26 mouse cellular contexts compared by ENCODE assay signal in the genomic region with DNA sequence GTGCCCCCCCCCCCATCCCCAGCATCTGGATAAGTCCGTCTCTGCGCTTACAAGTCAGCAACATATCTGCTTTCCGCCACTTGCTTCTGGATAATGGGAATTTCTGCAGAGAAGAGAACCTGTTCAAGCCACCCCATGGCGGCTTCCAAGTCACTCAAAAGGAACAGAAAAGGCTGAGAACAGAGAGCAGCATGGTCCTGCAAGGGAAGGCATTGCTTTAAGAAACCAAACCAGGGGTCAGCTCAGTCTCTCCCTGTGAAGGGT.
DNase-seq lines count a peak whose midpoint lies in the region; ATAC-seq and TF ChIP-seq lines count a peak whose summit lies in the region.
"Had no signal": no experiment of that assay in that cellular context is flagged by ENCODE, and none has a peak within 500 bp of the region (broad histone marks: within the 10 kb centered on the region; RNA-seq: fewer than 3 reads in every experiment).

No protein-coding gene starts in this region.

- TF ChIP-seq CTCF in midbrain, postnatal 0 days (IDR thresholded peaks at IDR 0.05) = no peak
- no peak for TF ChIP-seq CTCF in brain, embryonic 14.5 days (IDR thresholded peaks at IDR 0.05; ENCODE audit: borderline replicate concordance, extremely low read depth, insufficient read depth, insufficient read length)

- ATAC-seq in heart, embryonic 12.5 days (ENCODE audit: insufficient number of reproducible peaks, low FRiP score) = no peak
- ATAC-seq in midbrain, embryonic 11.5 days (ENCODE audit: low FRiP score) = no peak
- no peak for ATAC-seq in midbrain, postnatal 0 days (ENCODE audit: low FRiP score)
- ATAC-seq: activated CD4-positive, CD25-positive, alpha-beta regulatory T cell, adult 4 months; CD4-positive, CD25-positive, alpha-beta regulatory T cell, adult 4 months; Patski had no signal

- peaks cover 6% of the 10 kb centered on the region; the same call in 1 of the 2 replicates for H3K27me3 ChIP-seq in heart, embryonic 12.5 days (replicated peaks)
- no peaks in the 10 kb centered on the region for H3K27me3 ChIP-seq in midbrain, embryonic 11.5 days (ENCODE audit: control insufficient read depth, insufficient read depth, low read length)
- H3K27me3 ChIP-seq in midbrain, postnatal 0 days (ENCODE audit: insufficient read depth, low read length) = no peaks in the 10 kb centered on the region
- H3K27me3 ChIP-seq: embryonic facial prominence, embryonic 13.5 days; embryonic facial prominence, embryonic 15.5 days had no signal

- no peaks in the 10 kb centered on the region for H3K36me3 ChIP-seq in heart, embryonic 12.5 days
- H3K36me3 ChIP-seq in midbrain, embryonic 11.5 days (ENCODE audit: control insufficient read depth, insufficient read depth, low read length) = no peaks in the 10 kb centered on the region
- no peaks in the 10 kb centered on the region for H3K36me3 ChIP-seq in midbrain, postnatal 0 days (ENCODE audit: insufficient read depth, low read length)
- H3K36me3 ChIP-seq: embryonic facial prominence, embryonic 13.5 days; embryonic facial prominence, embryonic 15.5 days; forebrain, embryonic 10.5 days; forebrain, embryonic 12.5 days; G1E had no signal

- 78% methylated on average over 4 of the region's 4 CpGs for WGBS in heart, embryonic 12.5 days
- WGBS in midbrain, embryonic 11.5 days = 77% methylated on average over 4 of the region's 4 CpGs
- 74% methylated on average over 4 of the region's 4 CpGs for WGBS in midbrain, postnatal 0 days

- H3K9ac ChIP-seq in heart, embryonic 12.5 days = no peak overlapping the region
- H3K9ac ChIP-seq in midbrain, embryonic 11.5 days (ENCODE audit: low read length) = no peak overlapping the region
- no peak overlapping the region for H3K9ac ChIP-seq in midbrain, postnatal 0 days (replicated peaks; ENCODE audit: low read length, poor library complexity, severe bottlenecking)
- H3K9ac ChIP-seq: embryonic facial prominence, embryonic 13.5 days; embryonic facial prominence, embryonic 15.5 days; forebrain, embryonic 12.5 days had no signal

- H3K9me3 ChIP-seq in heart, embryonic 12.5 days (replicated peaks) = no peaks in the 10 kb centered on the region
- H3K9me3 ChIP-seq in midbrain, embryonic 11.5 days (ENCODE audit: control insufficient read depth, low read length) = no peaks in the 10 kb centered on the region
- H3K9me3 ChIP-seq in midbrain, postnatal 0 days (ENCODE audit: low read length) = no peaks in the 10 kb centered on the region
- H3K9me3 ChIP-seq: embryonic facial prominence, embryonic 13.5 days; embryonic facial prominence, embryonic 15.5 days; forebrain, embryonic 10.5 days; forebrain, embryonic 12.5 days had no signal

- H3K4me1 ChIP-seq in heart, embryonic 12.5 days (replicated peaks) = no peaks in the 10 kb centered on the region
- H3K4me1 ChIP-seq in midbrain, embryonic 11.5 days (ENCODE audit: control insufficient read depth, insufficient read depth, low read length) = peaks cover 6% of the 10 kb centered on the region; the same call in 1 of the 2 replicates
- H3K4me1 ChIP-seq in midbrain, postnatal 0 days (ENCODE audit: insufficient read depth, low read length) = no peaks in the 10 kb centered on the region
- H3K4me1 ChIP-seq: embryonic facial prominence, embryonic 15.5 days had no signal

- no peak overlapping the region for H3K4me3 ChIP-seq in heart, embryonic 12.5 days
- H3K4me3 ChIP-seq in midbrain, embryonic 11.5 days (ENCODE audit: low read depth, low read length) = no peak overlapping the region
- H3K4me3 ChIP-seq in midbrain, postnatal 0 days (ENCODE audit: low read depth, low read length) = no peak overlapping the region
- H3K4me3 ChIP-seq: embryonic facial prominence, embryonic 13.5 days; embryonic facial prominence, embryonic 15.5 days; erythroblast, embryonic 14.5 days; forebrain, embryonic 10.5 days; forebrain, embryonic 12.5 days had no signal

- no peak overlapping the region for H3K27ac ChIP-seq in heart, embryonic 12.5 days (ENCODE audit: poor library complexity, severe bottlenecking)
- H3K27ac ChIP-seq in midbrain, embryonic 11.5 days (ENCODE audit: low read depth, low read length) = no peak overlapping the region
- H3K27ac ChIP-seq in midbrain, postnatal 0 days (ENCODE audit: low read depth, low read length) = no peak overlapping the region
- H3K27ac ChIP-seq: embryonic facial prominence, embryonic 13.5 days; embryonic facial prominence, embryonic 15.5 days; forebrain, embryonic 10.5 days had no signal

- no peak overlapping the region for H3K4me2 ChIP-seq in heart, embryonic 12.5 days
- no peak overlapping the region for H3K4me2 ChIP-seq in midbrain, embryonic 11.5 days
- H3K4me2 ChIP-seq in midbrain, postnatal 0 days (ENCODE audit: low read depth, low read length, poor library complexity, severe bottlenecking) = no peak overlapping the region
- H3K4me2 ChIP-seq: embryonic facial prominence, embryonic 13.5 days; embryonic facial prominence, embryonic 15.5 days had no signal

- peak; percentile 13 for DNase-seq in embryo, embryonic 10.5 days (ENCODE audit: low spot score)
- DNase-seq in embryo, embryonic 11 days = no peak
- peak; percentile 74 for DNase-seq in heart, adult 11 months
- DNase-seq in midbrain, embryonic 11.5 days (ENCODE audit: low spot score, missing footprints) = peak; percentile 68
- no peak for DNase-seq in midbrain, postnatal 0 days (ENCODE audit: low spot score)
- peak; percentile 41 for DNase-seq in brain, embryonic 14.5 days (ENCODE audit: low read depth)
- DNase-seq: adrenal gland, adult 8-10 months; adrenal gland, postnatal 14 days; adrenal gland, postnatal 36 days; B cell, adult 2 months; cerebellum, adult 11 months; cerebellum, adult 18-20 months; cerebellum, adult 8-10 months; cerebellum, adult 9-11 months; cerebellum, postnatal 14 days; cerebellum, postnatal 36 days had no signal

- no peak for TF ChIP-seq POLR2A in brain, embryonic 14.5 days (IDR thresholded peaks at IDR 0.05; ENCODE audit: borderline replicate concordance, extremely low read depth, insufficient read depth, insufficient read length, poor library complexity, severe bottlenecking)

Comparison
In these comparisons a context has a peak if more than half of its experiments do, and no peak if none do; other contexts are left out.
1. DNase-seq: peak in embryo, embryonic 10.5 days (single experiment), heart, adult 11 months (single experiment), midbrain, embryonic 11.5 days (single experiment) and brain, embryonic 14.5 days (single experiment); none in embryo, embryonic 11 days (single experiment) and midbrain, postnatal 0 days (single experiment).